Mouse (Mus musculus) ES-E14 (cell line): ENCODE data around the gene Tectb.

Source experiments
- CHD2 ChIP-seq: IDR thresholded peaks from 2 replicates; pipeline ENCODE4 v1.6.1; 2014; ENCODE audit warnings: mild to moderate bottlenecking, low read depth, low read length, inconsistent platforms
- ZC3H11A ChIP-seq: IDR thresholded peaks from 2 replicates; pipeline ENCODE4 v1.6.1; 2012; ENCODE audit warnings: low read depth, mild to moderate bottlenecking, inconsistent platforms, low read length, borderline replicate concordance
- ZNF384 ChIP-seq: IDR thresholded peaks from 2 replicates; pipeline ENCODE4 v1.6.1; 2012; ENCODE audit warnings: low read depth, low read length, inconsistent platforms

GRCm38 (mm10) chr19:55232136-55232535 lies 51.6 kb downstream of the Tectb start:
- TF ChIP-seq ZC3H11A: no peak
- no peak for TF ChIP-seq ZNF384
- TF ChIP-seq CHD2: no peak
